Mouse (Mus musculus) cerebellum, adult 2 months (tissue): Measurements from ENCODE around the gene Tyms.
"Not testable (repeated sequence)": the region's sequence is repeated elsewhere in the genome, so short reads cannot be mapped to it uniquely, and the experiment has no call there.

ENCODE experiments used
- CTCF ChIP-seq: fragments of 200-500 bp; IDR thresholded peaks from 2 replicates; pipeline ENCODE4 v1.5.1; 2011; ENCODE audit warnings: low read depth, mild to moderate bottlenecking, control low read depth, low read length, moderate library complexity, borderline replicate concordance; ENCODE audit not compliant: insufficient read depth
- POLR2A ChIP-seq: fragments of 200-500 bp; IDR thresholded peaks from 2 replicates; pipeline ENCODE4 v1.6.1; 2011; ENCODE audit warnings: low read length, control low read depth, borderline replicate concordance; ENCODE audit not compliant: insufficient read depth

- not testable (repeated sequence) for TF ChIP-seq CTCF, POLR2A
These were observed 34.1 kb downstream of the Tyms start for GRCm38 (mm10) chr5:30039324-30039723.
